Mouse (Mus musculus) C2C12 (cell line): ENCODE results near the gene Foxd1.

Source experiments
- CEBPB ChIP-seq: IDR thresholded peaks from one replicate; pipeline ENCODE4 v1.6.1; 2011; ENCODE audit warnings: low read depth, mild to moderate bottlenecking, control low read depth, moderate library complexity
- CTCF ChIP-seq: IDR thresholded peaks from one replicate; pipeline ENCODE4 v1.5.1; 2011; ENCODE audit not compliant: control insufficient read depth, insufficient read depth, insufficient read length
- MYOD1 ChIP-seq: IDR thresholded peaks from one replicate; pipeline ENCODE4 v1.6.1; 2011; ENCODE audit warnings: low read depth; ENCODE audit not compliant: control insufficient read depth, insufficient read length

DNA sequence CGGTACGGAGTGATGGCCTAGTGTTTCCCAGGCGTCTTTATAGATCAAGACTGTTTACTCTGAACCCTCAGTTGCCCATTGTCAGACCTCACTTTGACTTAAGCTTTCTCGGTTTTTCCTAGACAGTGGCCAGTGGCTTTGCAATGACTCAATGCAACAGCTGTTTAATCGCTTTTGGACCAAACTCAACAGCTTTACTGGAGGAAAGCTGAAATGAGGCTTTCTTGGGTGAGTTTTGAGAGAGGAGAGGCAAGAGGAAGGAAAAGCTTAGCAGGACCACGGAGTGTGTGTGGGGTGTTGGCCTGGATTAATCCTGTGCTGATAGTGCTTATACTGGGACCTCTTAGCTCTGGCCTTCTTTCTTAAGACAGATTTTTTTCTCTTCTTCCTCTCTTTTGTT, 36.3 kb downstream of the Foxd1 start:
- TF ChIP-seq CEBPB (no peak), CTCF (no peak), MYOD1 (peak; percentile 91)
